Mouse (Mus musculus): ENCODE results near the gene Spred3.

DNA sequence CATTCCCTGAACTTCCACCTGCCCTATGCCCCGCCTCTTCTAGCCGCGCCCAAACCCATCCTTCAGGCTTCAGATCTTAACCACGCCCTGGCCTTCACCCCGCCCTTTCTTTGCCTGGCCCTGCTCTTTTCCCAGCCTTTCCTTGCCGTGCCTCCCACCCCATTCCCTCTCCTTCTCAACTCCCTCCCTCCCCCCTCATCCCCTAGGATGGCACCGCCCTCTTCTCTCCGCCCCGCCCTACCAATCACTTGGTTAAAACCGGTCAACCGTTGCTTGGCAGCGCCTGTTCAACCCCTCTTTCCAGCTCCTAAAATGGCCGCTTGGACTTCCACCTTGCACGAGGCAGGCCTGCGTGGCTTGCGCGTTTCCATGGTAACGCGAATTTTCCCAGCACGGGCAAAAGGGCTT lies 43.5 kb upstream of the Spred3 start, which contains the start of gene Catsperg1:
- TF ChIP-seq CTCF (IDR thresholded peaks at IDR 0.05; ENCODE audit: borderline replicate concordance, extremely low read depth, insufficient read depth, insufficient read length) (no peak), POLR2A (IDR thresholded peaks at IDR 0.05; ENCODE audit: borderline replicate concordance, extremely low read depth, insufficient read depth, insufficient read length, poor library complexity, severe bottlenecking) (no peak)

Data from brain, embryonic 14.5 days (tissue).